Mouse (Mus musculus) monocyte, adult 2 months (primary cell): Measurements from ENCODE around the gene Pard6b.
A peak's percentile ranks its signal among the peaks of the same experiment; 100 is the strongest.
"Not testable (repeated sequence)": the region's sequence is repeated elsewhere in the genome, so short reads cannot be mapped to it uniquely, and the experiment has no call there.

Experiments used
- DNase-seq, 2 experiments: peaks; one replicate each; pipeline ENCODE4 v3.0.0; 2022; ENCODE audit warnings: low spot score in 2 of 2, low read depth in 1 of 2

Pard6b gene

GRCm38 (mm10) chr2:168098040-168098439 is 17.2 kb downstream of the Pard6b start:
- no peak for DNase-seq

GRCm38 (mm10) chr2:168100008-168100407 is 19.2 kb downstream of the Pard6b start:
- no peak for DNase-seq

GRCm38 (mm10) chr2:168101805-168102204 is 21.0 kb downstream of the Pard6b start:
- no peak for DNase-seq

- DNase-seq: no peak
Observed at GRCm38 (mm10) chr2:168103341-168103740, 22.5 kb downstream of the Pard6b start.

GRCm38 (mm10) chr2:168104375-168105144 is 23.8 kb downstream of the Pard6b start:
- DNase-seq: no peak

GRCm38 (mm10) chr2:168105271-168105670 is 24.5 kb downstream of the Pard6b start:
- no peak for DNase-seq

- DNase-seq: no peak
Observed at GRCm38 (mm10) chr2:168106701-168107178, 25.9 kb downstream of the Pard6b start.

- DNase-seq: no peak
Observed at GRCm38 (mm10) chr2:168107356-168107755, 26.6 kb downstream of the Pard6b start.

GRCm38 (mm10) chr2:168107901-168108300 is 27.1 kb downstream of the Pard6b start:
- not testable (repeated sequence) for DNase-seq

GRCm38 (mm10) chr2:168111902-168112301 is 31.1 kb downstream of the Pard6b start:
- DNase-seq: peak; percentile 33 to 57

GRCm38 (mm10) chr2:168113263-168113662 is 32.5 kb downstream of the Pard6b start:
- no peak for DNase-seq

- DNase-seq: no peak
Observed at GRCm38 (mm10) chr2:168113692-168114091, 32.9 kb downstream of the Pard6b start.

GRCm38 (mm10) chr2:168114699-168115350 is 34.0 kb downstream of the Pard6b start:
- no peak for DNase-seq

- no peak for DNase-seq
Observed at GRCm38 (mm10) chr2:168115826-168116225, 35.0 kb downstream of the Pard6b start.

GRCm38 (mm10) chr2:168117147-168117546 is 36.3 kb downstream of the Pard6b start:
- peak in 1 of 2 experiments; percentile 32 for DNase-seq

GRCm38 (mm10) chr2:168117553-168117952 is 36.7 kb downstream of the Pard6b start:
- no peak for DNase-seq

GRCm38 (mm10) chr2:168117967-168118366 is 37.2 kb downstream of the Pard6b start:
- no peak for DNase-seq

- no peak for DNase-seq
Observed at GRCm38 (mm10) chr2:168118456-168118855, 37.7 kb downstream of the Pard6b start.

- no peak for DNase-seq
Observed at GRCm38 (mm10) chr2:168119123-168119522, 38.3 kb downstream of the Pard6b start.

- DNase-seq: no peak
Observed at GRCm38 (mm10) chr2:168120906-168121305, 40.1 kb downstream of the Pard6b start.

- no peak for DNase-seq
Observed at GRCm38 (mm10) chr2:168123652-168124051, 42.8 kb downstream of the Pard6b start.
